Mouse (Mus musculus): ENCODE measurements around the gene Fam216a.

- peak; percentile 67; the same call in 1 of the 2 replicates for TF ChIP-seq POLR2A (IDR thresholded peaks at IDR 0.05; ENCODE audit: borderline replicate concordance, insufficient read depth, low read length)
- peak; percentile 60 for TF ChIP-seq CTCF (IDR thresholded peaks at IDR 0.05; ENCODE audit: borderline replicate concordance, insufficient read depth, low read depth, low read length)
Measured at GRCm38 (mm10) chr5:122324608-122325431, 47.3 kb downstream of the Fam216a start.
